Mouse (Mus musculus) gastrocnemius, adult 18-20 months (tissue): ENCODE data around the gene Gm4969. TPM values are rescaled to one million over a fixed set of nuclear protein-coding genes. Genes with fewer than 3 reads are reported as not detected.
A peak's percentile ranks its signal among the peaks of the same experiment; 100 is the strongest.

Source experiments
- DNase-seq: peaks from one replicate; pipeline ENCODE4 v3.0.0; 2021; ENCODE audit warnings: low spot score
- total RNA-seq, 2 experiments: library from RNA; stranded (reverse); gene quantifications; 2 replicates each; pipeline ENCODE4 v1.2.3; 2021

Gm4969 gene
- total RNA-seq, 2 experiments from 2014 or later: not detected

GRCm38 (mm10) chr7:19136673-19137334, 18.6 kb upstream of the Gm4969 start:
- DNase-seq: no peak

GRCm38 (mm10) chr7:19136168-19136567, 18.0 kb upstream of the Gm4969 start:
- DNase-seq: no peak

- peak; percentile 98 for DNase-seq
Observed at GRCm38 (mm10) chr7:19131324-19131848, 13.2 kb upstream of the Gm4969 start.

- no peak for DNase-seq
Observed at GRCm38 (mm10) chr7:19130657-19131056, 12.5 kb upstream of the Gm4969 start.

GRCm38 (mm10) chr7:19129396-19129795, 11.2 kb upstream of the Gm4969 start:
- no peak for DNase-seq

GRCm38 (mm10) chr7:19127744-19128143, 9.6 kb upstream of the Gm4969 start:
- DNase-seq: no peak

GRCm38 (mm10) chr7:19124713-19125112, 6.5 kb upstream of the Gm4969 start:
- DNase-seq: no peak

GRCm38 (mm10) chr7:19121686-19122085, 3.5 kb upstream of the Gm4969 start:
- no peak for DNase-seq

- peak; percentile 97 for DNase-seq
Observed at GRCm38 (mm10) chr7:19119631-19120429, 1.7 kb upstream of the Gm4969 start, which contains the start of gene Fbxo46. Fbxo46 (plus strand) TSS chr7:19119859.

GRCm38 (mm10) chr7:19119083-19119482, 915 bp upstream of the Gm4969 start:
- no peak for DNase-seq

- no peak for DNase-seq
Observed at GRCm38 (mm10) chr7:19109565-19109964, 8.6 kb downstream of the Gm4969 start.

GRCm38 (mm10) chr7:19107436-19107835, 10.7 kb downstream of the Gm4969 start:
- DNase-seq: no peak

- no peak for DNase-seq
Observed at GRCm38 (mm10) chr7:19104486-19104885, 13.7 kb downstream of the Gm4969 start.

GRCm38 (mm10) chr7:19103741-19104140, 14.4 kb downstream of the Gm4969 start:
- no peak for DNase-seq

- DNase-seq: no peak
Observed at GRCm38 (mm10) chr7:19100290-19100689, 17.9 kb downstream of the Gm4969 start.

GRCm38 (mm10) chr7:19098811-19099210, 19.4 kb downstream of the Gm4969 start:
- DNase-seq: no peak

- no peak for DNase-seq
Observed at GRCm38 (mm10) chr7:19097863-19098262, 20.3 kb downstream of the Gm4969 start.

GRCm38 (mm10) chr7:19097217-19097616, 21.0 kb downstream of the Gm4969 start:
- no peak for DNase-seq

- no peak for DNase-seq
Observed at GRCm38 (mm10) chr7:19096421-19096976, 21.7 kb downstream of the Gm4969 start.

- peak; percentile 49 for DNase-seq
Observed at GRCm38 (mm10) chr7:19095751-19096110, 22.4 kb downstream of the Gm4969 start.

GRCm38 (mm10) chr7:19094826-19095750, 23.1 kb downstream of the Gm4969 start:
- DNase-seq: peak; percentile 43
